In genomic region chr9:120866709-120867108, GRCm38 (mm10) we compare ENCODE assay signal across 8 mouse cellular contexts.
DNase-seq lines count a peak whose midpoint lies in the region; ATAC-seq lines count a peak whose summit lies in the region.

No protein-coding gene starts in this region.

- ATAC-seq in neural tube, embryonic 11.5 days (ENCODE audit: insufficient read depth, low FRiP score, low TSS enrichment) = peak; percentile 56; the same call in 1 of the 2 replicates
- ATAC-seq in forebrain, embryonic 11.5 days (replicated peaks; ENCODE audit: low FRiP score) = no peak
- peak; percentile 63 for ATAC-seq in hindbrain, embryonic 16.5 days
- ATAC-seq in megakaryocyte, adult 5-6 weeks (ENCODE audit: poor library complexity, severe bottlenecking) = peak; percentile 53
- peak; percentile 11; the same call in 1 of the 2 replicates for ATAC-seq in stomach, embryonic 15.5 days (ENCODE audit: insufficient read depth, low FRiP score, low read depth)

- H3K9ac ChIP-seq in neural tube, embryonic 11.5 days (ENCODE audit: low read length) = no peak overlapping the region
- H3K9ac ChIP-seq in forebrain, embryonic 11.5 days (ENCODE audit: low read length) = no peak overlapping the region
- peak overlapping the region; percentile 23; the same call in 1 of the 2 replicates for H3K9ac ChIP-seq in hindbrain, embryonic 16.5 days (ENCODE audit: low read depth, low read length)
- H3K9ac ChIP-seq in stomach, embryonic 15.5 days = no peak overlapping the region

- H3K4me3 ChIP-seq in neural tube, embryonic 11.5 days (ENCODE audit: low read depth, low read length) = no peak overlapping the region
- no peak overlapping the region for H3K4me3 ChIP-seq in forebrain, embryonic 11.5 days (ENCODE audit: low read depth, low read length)
- no peak overlapping the region for H3K4me3 ChIP-seq in hindbrain, embryonic 16.5 days (ENCODE audit: low read length)
- no peak overlapping the region for H3K4me3 ChIP-seq in stomach, embryonic 15.5 days (replicated peaks)

- no peaks in the 10 kb centered on the region for H3K27me3 ChIP-seq in neural tube, embryonic 11.5 days (ENCODE audit: control insufficient read depth, insufficient read depth, low read length)
- no peaks in the 10 kb centered on the region for H3K27me3 ChIP-seq in forebrain, embryonic 11.5 days (ENCODE audit: control insufficient read depth, insufficient read depth, low read length)
- H3K27me3 ChIP-seq in hindbrain, embryonic 16.5 days (replicated peaks; ENCODE audit: control insufficient read depth, insufficient read depth, low read length) = no peaks in the 10 kb centered on the region
- H3K27me3 ChIP-seq in stomach, embryonic 15.5 days (replicated peaks) = no peaks in the 10 kb centered on the region

- H3K9me3 ChIP-seq in neural tube, embryonic 11.5 days (ENCODE audit: control insufficient read depth, low read length) = no peaks in the 10 kb centered on the region
- H3K9me3 ChIP-seq in forebrain, embryonic 11.5 days (ENCODE audit: control insufficient read depth, low read length) = no peaks in the 10 kb centered on the region
- no peaks in the 10 kb centered on the region for H3K9me3 ChIP-seq in hindbrain, embryonic 16.5 days (ENCODE audit: control insufficient read depth, low read length)
- no peaks in the 10 kb centered on the region for H3K9me3 ChIP-seq in stomach, embryonic 15.5 days

- DNase-seq in neural tube, embryonic 11.5 days (ENCODE audit: low spot score) = peak; percentile 77
- DNase-seq in neural tube, embryonic 10.5 days (ENCODE audit: extremely low spot score, low spot score) = no peak
- DNase-seq in adrenal gland, postnatal 36 days = peak; percentile 42 to 52
- DNase-seq in forebrain, embryonic 11.5 days (ENCODE audit: low spot score) = peak; percentile 61
- DNase-seq in urinary bladder, postnatal 4 days (ENCODE audit: low spot score in 2 of 2) = no peak

- no peaks in the 10 kb centered on the region for H3K36me3 ChIP-seq in neural tube, embryonic 11.5 days (ENCODE audit: control insufficient read depth, insufficient read depth, low read length)
- H3K36me3 ChIP-seq in forebrain, embryonic 11.5 days (ENCODE audit: control insufficient read depth, insufficient read depth, low read length) = no peaks in the 10 kb centered on the region
- no peaks in the 10 kb centered on the region for H3K36me3 ChIP-seq in hindbrain, embryonic 16.5 days (ENCODE audit: control insufficient read depth, insufficient read depth, low read length)
- H3K36me3 ChIP-seq in stomach, embryonic 15.5 days = no peaks in the 10 kb centered on the region

- H3K4me2 ChIP-seq in neural tube, embryonic 11.5 days (ENCODE audit: low read depth) = no peak overlapping the region
- H3K4me2 ChIP-seq in forebrain, embryonic 11.5 days (ENCODE audit: low read depth, low read length, severe bottlenecking) = no peak overlapping the region
- H3K4me2 ChIP-seq in hindbrain, embryonic 16.5 days (ENCODE audit: low read length) = no peak overlapping the region
- no peak overlapping the region for H3K4me2 ChIP-seq in stomach, embryonic 15.5 days

- peaks cover 10% of the 10 kb centered on the region; the same call in 1 of the 2 replicates for H3K4me1 ChIP-seq in neural tube, embryonic 11.5 days (ENCODE audit: control insufficient read depth, insufficient read depth, low read length)
- peaks cover 9% of the 10 kb centered on the region; the same call in 1 of the 2 replicates for H3K4me1 ChIP-seq in forebrain, embryonic 11.5 days (replicated peaks; ENCODE audit: control insufficient read depth, insufficient read depth, low read length)
- H3K4me1 ChIP-seq in hindbrain, embryonic 16.5 days (ENCODE audit: control insufficient read depth, insufficient read depth, low read depth, low read length) = peaks cover 30% of the 10 kb centered on the region
- H3K4me1 ChIP-seq in stomach, embryonic 15.5 days = peaks cover 15% of the 10 kb centered on the region

- WGBS in neural tube, embryonic 11.5 days = 47% methylated on average over 4 of the region's 4 CpGs
- WGBS in forebrain, embryonic 11.5 days = 45% methylated on average over 4 of the region's 4 CpGs
- 15% methylated on average over 4 of the region's 4 CpGs for WGBS in hindbrain, embryonic 16.5 days
- 44% methylated on average over 4 of the region's 4 CpGs for WGBS in stomach, embryonic 15.5 days

- peak overlapping the region; percentile 56; the same call in 1 of the 2 replicates for H3K27ac ChIP-seq in neural tube, embryonic 11.5 days (ENCODE audit: low read depth, low read length)
- no peak overlapping the region for H3K27ac ChIP-seq in forebrain, embryonic 11.5 days (ENCODE audit: low read depth, low read length)
- H3K27ac ChIP-seq in hindbrain, embryonic 16.5 days (ENCODE audit: low read depth, low read length) = peak overlapping the region; percentile 61
- H3K27ac ChIP-seq in stomach, embryonic 15.5 days = no peak overlapping the region

Comparison
In these comparisons a context has a peak if more than half of its experiments do, and no peak if none do; other contexts are left out.
1. DNase-seq: peak in neural tube, embryonic 11.5 days (single experiment), adrenal gland, postnatal 36 days (2 of 2) and forebrain, embryonic 11.5 days (single experiment); none in neural tube, embryonic 10.5 days (single experiment) and urinary bladder, postnatal 4 days (0 of 2).
2. H3K27ac ChIP-seq: peak in neural tube, embryonic 11.5 days (single experiment) and hindbrain, embryonic 16.5 days (single experiment); none in forebrain, embryonic 11.5 days (single experiment) and stomach, embryonic 15.5 days (single experiment).